Mouse (Mus musculus) MEL (cell line): ENCODE results near the gene Plcxd1. TPM values are rescaled to one million over a fixed set of nuclear protein-coding genes. Genes with fewer than 3 reads are reported as not detected.

ENCODE experiments used
- DNase-seq: peaks from one replicate; pipeline ENCODE4 v3.0.0; 2011; ENCODE audit warnings: low read depth, low spot score
- H3K27ac ChIP-seq: 2 replicates; pipeline ENCODE4 v1.5.1; 2012; ENCODE audit warnings: low read depth, mild to moderate bottlenecking, control low read depth, low read length, moderate library complexity; ENCODE audit not compliant: control insufficient read depth
- H3K27me3 ChIP-seq, 2 experiments: fragments of 150-350 bp in 1 of 2; sonication (generic) in 1 of 2; 2 replicates each; pipeline ENCODE4 v1.6.1; 2012; ENCODE audit warnings: low read length in 2 of 2, mild to moderate bottlenecking in 2 of 2, improper control_type of control experiment in 1 of 2, moderate library complexity in 1 of 2; ENCODE audit not compliant: insufficient read depth in 2 of 2, control insufficient read depth in 1 of 2
- H3K36me3 ChIP-seq, 2 experiments: 2 replicates each; pipeline ENCODE4 v1.6.1; 2012 to 2014; ENCODE audit warnings: low read length in 2 of 2, improper control_type of control experiment in 1 of 2, inconsistent platforms in 1 of 2, mild to moderate bottlenecking in 1 of 2; ENCODE audit not compliant: insufficient read depth in 2 of 2, control insufficient read depth in 1 of 2
- H3K4me1 ChIP-seq, 2 experiments: fragments of 150-350 bp in 1 of 2; sonication (generic) in 1 of 2; 2 replicates each; pipeline ENCODE4 v1.6.1; 2012; ENCODE audit warnings: low read length in 2 of 2, improper control_type of control experiment in 1 of 2, mild to moderate bottlenecking in 1 of 2; ENCODE audit not compliant: insufficient read depth in 2 of 2, control insufficient read depth in 1 of 2
- H3K4me3 ChIP-seq, 2 experiments: fragments of 150-350 bp in 1 of 2; sonication (generic) in 1 of 2; 2 replicates each; pipeline ENCODE4 v1.5.1; 2012; ENCODE audit warnings: low read depth in 2 of 2, low read length in 2 of 2, mild to moderate bottlenecking in 2 of 2, moderate library complexity in 2 of 2, control low read depth in 1 of 2, improper control_type of control experiment in 1 of 2; ENCODE audit not compliant: control insufficient read depth in 1 of 2, insufficient read depth in 1 of 2
- H3K79me2 ChIP-seq: 2 replicates; pipeline ENCODE4 v1.6.1; 2012; ENCODE audit warnings: mild to moderate bottlenecking, low read length, moderate library complexity; ENCODE audit not compliant: control insufficient read depth, poor library complexity, insufficient read depth
- H3K9ac ChIP-seq: 2 replicates; pipeline ENCODE4 v1.6.1; 2012; ENCODE audit warnings: low read depth, mild to moderate bottlenecking, control low read depth, low read length, moderate library complexity; ENCODE audit not compliant: control insufficient read depth, poor library complexity, severe bottlenecking
- H3K9me3 ChIP-seq: fragments of 150-350 bp; sonication (generic); replicated peaks from 2 replicates; pipeline ENCODE4 v1.6.1; 2012; ENCODE audit warnings: mild to moderate bottlenecking, low read length, improper control_type of control experiment, moderate library complexity; ENCODE audit not compliant: insufficient read depth
- CHD1 ChIP-seq: IDR thresholded peaks from 2 replicates; pipeline ENCODE4 v1.6.1; 2012; ENCODE audit warnings: low read depth, mild to moderate bottlenecking, inconsistent platforms, low read length, improper control_type of control experiment
- CHD2 ChIP-seq: IDR thresholded peaks from 2 replicates; pipeline ENCODE4 v1.6.1; 2011; ENCODE audit warnings: low read length, improper control_type of control experiment
- CTCF ChIP-seq, 3 experiments: IDR thresholded peaks in 2 of 3; conservative IDR thresholded peaks in 1 of 3; 2 replicates each; pipeline ENCODE4 v1.5.1; 2011 to 2012; ENCODE audit warnings: low read length in 3 of 3, low read depth in 2 of 3, mild to moderate bottlenecking in 2 of 3, improper control_type of control experiment in 1 of 3, inconsistent platforms in 1 of 3, mixed read lengths in 1 of 3, moderate library complexity in 1 of 3; ENCODE audit not compliant: control insufficient read depth in 1 of 3, insufficient read depth in 1 of 3, poor library complexity in 1 of 3, severe bottlenecking in 1 of 3
- E2F4 ChIP-seq: IDR thresholded peaks from 2 replicates; pipeline ENCODE4 v1.6.1; 2011; ENCODE audit warnings: low read depth, low read length, improper control_type of control experiment, borderline replicate concordance
- ELF1 ChIP-seq: IDR thresholded peaks from 2 replicates; pipeline ENCODE4 v1.6.1; 2014; ENCODE audit warnings: low read depth, mild to moderate bottlenecking, inconsistent platforms, low read length, improper control_type of control experiment, moderate library complexity
- EP300 ChIP-seq, 2 experiments: IDR thresholded peaks; 2 replicates each; pipeline ENCODE4 v1.6.1; 2011; ENCODE audit warnings: improper control_type of control experiment in 2 of 2, low read length in 2 of 2, low read depth in 1 of 2, mild to moderate bottlenecking in 1 of 2
- ETS1 ChIP-seq: IDR thresholded peaks from 2 replicates; pipeline ENCODE4 v1.6.1; 2012; ENCODE audit warnings: low read depth, mild to moderate bottlenecking, inconsistent platforms, low read length, improper control_type of control experiment, moderate library complexity
- GABPA ChIP-seq: IDR thresholded peaks from 2 replicates; pipeline ENCODE4 v1.6.1; 2012; ENCODE audit warnings: low read depth, mild to moderate bottlenecking, inconsistent platforms, low read length, improper control_type of control experiment, moderate library complexity
- GATA1 ChIP-seq: IDR thresholded peaks from 2 replicates; pipeline ENCODE4 v1.6.1; 2011; ENCODE audit warnings: low read depth, low read length, improper control_type of control experiment
- HCFC1 ChIP-seq: IDR thresholded peaks from 2 replicates; pipeline ENCODE4 v1.6.1; 2012; ENCODE audit warnings: low read depth, mild to moderate bottlenecking, inconsistent platforms, low read length, improper control_type of control experiment, moderate library complexity
- JUND ChIP-seq: IDR thresholded peaks from 2 replicates; pipeline ENCODE4 v1.6.1; 2011; ENCODE audit warnings: low read depth, mild to moderate bottlenecking, improper control_type of control experiment, low read length
- KAT2A ChIP-seq: conservative IDR thresholded peaks from 2 replicates; pipeline ENCODE4 v1.6.1; 2012; ENCODE audit warnings: low read depth, low read length, improper control_type of control experiment, inconsistent platforms
- MAFK ChIP-seq: IDR thresholded peaks from 2 replicates; pipeline ENCODE4 v1.6.1; 2011; ENCODE audit warnings: low read depth, mild to moderate bottlenecking, low read length, improper control_type of control experiment, borderline replicate concordance
- MAX ChIP-seq: IDR thresholded peaks from 2 replicates; pipeline ENCODE4 v1.6.1; 2011; ENCODE audit warnings: low read length, improper control_type of control experiment
- MAZ ChIP-seq: IDR thresholded peaks from 2 replicates; pipeline ENCODE4 v1.6.1; 2012; ENCODE audit warnings: low read depth, mild to moderate bottlenecking, inconsistent platforms, low read length, improper control_type of control experiment
- MEF2A ChIP-seq: IDR thresholded peaks from 2 replicates; pipeline ENCODE4 v1.6.1; 2014; ENCODE audit warnings: low read depth, mild to moderate bottlenecking, inconsistent platforms, low read length, improper control_type of control experiment; ENCODE audit not compliant: poor library complexity, insufficient replicate concordance, severe bottlenecking; ENCODE audit errors: extremely low read depth
- MYB ChIP-seq: IDR thresholded peaks from 2 replicates; pipeline ENCODE4 v1.6.1; 2011; ENCODE audit warnings: mild to moderate bottlenecking, low read depth, low read length, improper control_type of control experiment
- MYC ChIP-seq: IDR thresholded peaks from 2 replicates; pipeline ENCODE4 v1.6.1; 2011; ENCODE audit warnings: low read depth, mild to moderate bottlenecking, low read length, improper control_type of control experiment, moderate library complexity
- NELFE ChIP-seq: IDR thresholded peaks from 2 replicates; pipeline ENCODE4 v1.6.1; 2011; ENCODE audit warnings: low read depth, low read length, improper control_type of control experiment
- NRF1 ChIP-seq: IDR thresholded peaks from 2 replicates; pipeline ENCODE4 v1.6.1; 2014; ENCODE audit warnings: low read depth, mild to moderate bottlenecking, inconsistent platforms, low read length, improper control_type of control experiment, moderate library complexity; ENCODE audit not compliant: poor library complexity, insufficient read depth, severe bottlenecking
- POLR2A ChIP-seq, 2 experiments: IDR thresholded peaks; 2 replicates each; pipeline ENCODE4 v1.6.1; 2011 to 2012; ENCODE audit warnings: low read length in 2 of 2, mild to moderate bottlenecking in 2 of 2, control low read depth in 1 of 2, improper control_type of control experiment in 1 of 2, low read depth in 1 of 2, moderate library complexity in 1 of 2; ENCODE audit not compliant: control insufficient read depth in 1 of 2, insufficient read depth in 1 of 2, poor library complexity in 1 of 2
- POLR2AphosphoS2 ChIP-seq: IDR thresholded peaks from 2 replicates; pipeline ENCODE4 v1.6.1; 2011; ENCODE audit warnings: low read length, improper control_type of control experiment
- POLR2AphosphoS5 ChIP-seq: IDR thresholded peaks from 2 replicates; pipeline ENCODE4 v1.6.1; 2012; ENCODE audit warnings: low read depth, borderline replicate concordance, mild to moderate bottlenecking, inconsistent platforms, low read length, moderate library complexity, mixed read lengths
- RAD21 ChIP-seq: IDR thresholded peaks from 2 replicates; pipeline ENCODE4 v1.6.1; 2011; ENCODE audit warnings: mild to moderate bottlenecking, low read depth, low read length, improper control_type of control experiment
- RCOR1 ChIP-seq: IDR thresholded peaks from 2 replicates; pipeline ENCODE4 v1.6.1; 2012; ENCODE audit warnings: low read depth, mild to moderate bottlenecking, inconsistent platforms, low read length, improper control_type of control experiment
- SIN3A ChIP-seq: IDR thresholded peaks from 2 replicates; pipeline ENCODE4 v1.6.1; 2012; ENCODE audit warnings: low read length, improper control_type of control experiment, inconsistent platforms
- SMC3 ChIP-seq: IDR thresholded peaks from 2 replicates; pipeline ENCODE4 v1.6.1; 2011; ENCODE audit warnings: low read depth, low read length, improper control_type of control experiment
- TAL1 ChIP-seq: IDR thresholded peaks from 2 replicates; pipeline ENCODE4 v1.6.1; 2012; ENCODE audit warnings: mild to moderate bottlenecking, inconsistent platforms, low read length, moderate library complexity, mixed read lengths
- TBP ChIP-seq: IDR thresholded peaks from 2 replicates; pipeline ENCODE4 v1.8.0; 2011; ENCODE audit warnings: low read depth, low read length, improper control_type of control experiment
- TCF12 ChIP-seq: IDR thresholded peaks from 2 replicates; pipeline ENCODE4 v1.6.1; 2014; ENCODE audit warnings: low read depth, mild to moderate bottlenecking, inconsistent platforms, low read length, improper control_type of control experiment, moderate library complexity
- UBTF ChIP-seq: IDR thresholded peaks from 2 replicates; pipeline ENCODE4 v1.6.1; 2012; ENCODE audit warnings: low read depth, mild to moderate bottlenecking, inconsistent platforms, low read length, improper control_type of control experiment, moderate library complexity, borderline replicate concordance; ENCODE audit not compliant: insufficient read depth
- USF2 ChIP-seq, 2 experiments: IDR thresholded peaks; 2 replicates each; pipeline ENCODE4 v1.6.1; 2011 to 2012; ENCODE audit warnings: improper control_type of control experiment in 2 of 2, low read length in 2 of 2, borderline replicate concordance in 1 of 2, inconsistent platforms in 1 of 2, low read depth in 1 of 2, mild to moderate bottlenecking in 1 of 2; ENCODE audit not compliant: insufficient read depth in 1 of 2
- ZC3H11A ChIP-seq: IDR thresholded peaks from 2 replicates; pipeline ENCODE4 v1.6.1; 2012; ENCODE audit warnings: low read depth, mild to moderate bottlenecking, inconsistent platforms, low read length, improper control_type of control experiment
- ZKSCAN1 ChIP-seq: IDR thresholded peaks from 2 replicates; pipeline ENCODE4 v1.6.1; 2012; ENCODE audit warnings: low read depth, mild to moderate bottlenecking, inconsistent platforms, low read length, improper control_type of control experiment, moderate library complexity
- ZMIZ1 ChIP-seq: IDR thresholded peaks from 2 replicates; pipeline ENCODE4 v1.6.1; 2012; ENCODE audit warnings: low read depth, mild to moderate bottlenecking, inconsistent platforms, low read length, improper control_type of control experiment, moderate library complexity
- ZNF384 ChIP-seq: IDR thresholded peaks from 2 replicates; pipeline ENCODE4 v1.6.1; 2012; ENCODE audit warnings: low read depth, mild to moderate bottlenecking, inconsistent platforms, low read length, improper control_type of control experiment
- polyA plus RNA-seq, 2 experiments: library from polyadenylated mRNA; stranded (reverse) in 1 of 2; unstranded in 1 of 2; fragments of >175 nt in 1 of 2; fragments of >200 nt in 1 of 2; gene quantifications; 2 replicates each; pipeline versions ENCODE4 v1.2.1 to v1.2.4; 2012; ENCODE audit warnings: low replicate concordance in 2 of 2, low read depth in 1 of 2; ENCODE audit not compliant: insufficient read length in 2 of 2, insufficient read depth in 1 of 2, missing spikeins in 1 of 2
- total RNA-seq: library from RNA; depleted of rRNA; stranded (reverse); fragments of 300-350 nt; gene quantifications from 2 replicates; pipeline ENCODE4 v1.2.3, GENCODE M21; 2012

The Plcxd1 gene
- total and polyA plus RNA-seq, 3 experiments = 0.77 to 2.5 TPM; not detected in 1

DNA sequence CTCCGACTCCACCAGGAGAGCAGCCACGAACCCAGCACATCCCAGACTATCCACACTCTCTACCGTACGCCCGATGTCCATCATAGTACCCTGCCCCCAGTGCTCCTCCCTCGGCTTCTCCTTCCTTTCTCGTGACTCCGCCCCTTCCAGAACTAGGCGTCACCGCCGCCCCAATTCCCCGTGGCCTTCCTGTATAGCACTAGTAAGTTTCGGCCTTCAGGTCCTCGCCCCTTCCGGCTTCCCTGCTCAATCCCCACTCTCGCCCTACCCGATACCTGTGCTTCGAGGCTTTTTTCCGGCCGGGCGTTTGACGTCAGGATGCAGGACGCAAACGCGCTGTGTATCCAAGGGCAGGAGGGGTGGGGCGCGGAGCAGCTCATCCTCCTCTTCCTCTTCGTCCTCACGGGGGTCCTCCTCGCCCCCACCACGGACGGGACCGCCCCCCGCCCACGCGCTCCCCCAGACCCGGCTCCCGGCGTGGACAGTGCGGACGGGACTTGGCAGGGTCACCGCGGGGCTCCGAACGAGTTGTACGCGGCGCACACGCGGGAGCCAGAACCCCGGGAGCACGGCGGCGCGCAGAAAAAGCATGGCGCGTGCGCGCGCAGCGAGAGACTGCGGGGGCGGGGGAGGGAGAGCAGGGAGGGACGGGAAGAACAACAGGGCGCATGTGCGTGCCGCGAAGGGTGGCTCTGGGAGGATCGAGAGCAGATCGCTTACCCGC is 8.0 kb downstream of the Plcxd1 start, which contains the start of gene Gtpbp6:
Gene Gtpbp6, minus strand, starts transcription at position 617 of the 724 bp plus-strand sequence.
- peak; percentile 99 for DNase-seq
- H3K27ac ChIP-seq = peak within 1 kb of the TSS; percentile 63
- peak within 1 kb of the TSS; percentile 84 for H3K9ac ChIP-seq
- H3K9me3 ChIP-seq = no peaks in the 10 kb centered on the region
- H3K4me3 ChIP-seq = peak within 1 kb of the TSS; percentile 81 to 87
- peaks cover 19% of the 10 kb centered on the region for H3K79me2 ChIP-seq
- H3K27me3 ChIP-seq = no peaks in the 10 kb centered on the region
- peaks cover 0 to 8% of the 10 kb centered on the region in 2 experiments; a peak in 3 of 4 replicates for H3K36me3 ChIP-seq
- peaks cover 6 to 7% of the 10 kb centered on the region in 2 experiments for H3K4me1 ChIP-seq
- TF ChIP-seq UBTF (no peak), KAT2A (no peak; the same call in 1 of the 2 replicates), CHD1 (no peak), POLR2AphosphoS2 (peak; percentile 70), TAL1 (no peak), MYC (peak; percentile 79; the same call in 1 of the 2 replicates), ELF1 (peak; percentile 89), CHD2 (no peak), E2F4 (no peak), SIN3A (peak; percentile 69), HCFC1 (peak; percentile 80), MAX (peak; percentile 47), CTCF (IDR thresholded peaks at IDR 0.05 in 2 of 3, conservative IDR thresholded peaks at IDR 0.05 in 1 of 3; ENCODE audit: control insufficient read depth in 1 of 3, insufficient read depth in 1 of 3, low read depth in 2 of 3, low read length in 3 of 3, poor library complexity in 1 of 3, severe bottlenecking in 1 of 3) (no peak), TCF12 (peak; percentile 19; the same call in 1 of the 2 replicates), RCOR1 (no peak), ETS1 (peak; percentile 56; the same call in 1 of the 2 replicates), JUND (no peak), MEF2A (no peak), ZMIZ1 (peak; percentile 82), ZNF384 (no peak), NRF1 (peak; percentile 94), MAZ (peak; percentile 95), SMC3 (no peak), USF2 (IDR thresholded peaks at IDR 0.05; ENCODE audit: borderline replicate concordance in 1 of 2, insufficient read depth in 1 of 2, low read depth in 1 of 2, low read length in 2 of 2) (no peak), TBP (no peak), RAD21 (no peak), EP300 (IDR thresholded peaks at IDR 0.05; ENCODE audit: low read depth in 1 of 2, low read length in 2 of 2) (no peak), POLR2A (IDR thresholded peaks at IDR 0.05; ENCODE audit: control insufficient read depth in 1 of 2, insufficient read depth in 1 of 2, low read depth in 1 of 2, low read length in 2 of 2, poor library complexity in 1 of 2) (peak; percentile 84 to 95), GATA1 (no peak), GABPA (no peak), MYB (no peak), MAFK (no peak), ZKSCAN1 (no peak), POLR2AphosphoS5 (no peak), ZC3H11A (no peak), NELFE (peak; percentile 69)
